Mouse (Mus musculus) thymus, adult 2 months (tissue): Measurements from ENCODE around the gene Faah.

Source experiments
- CTCF ChIP-seq: fragments of 200-500 bp; IDR thresholded peaks from 2 replicates; pipeline ENCODE4 v1.5.1; 2012; ENCODE audit warnings: mild to moderate bottlenecking, control low read depth, low read length, moderate library complexity, borderline replicate concordance; ENCODE audit not compliant: control insufficient read depth, poor library complexity, insufficient read depth; ENCODE audit errors: extremely low read depth
- POLR2A ChIP-seq: fragments of 200-500 bp; IDR thresholded peaks from 2 replicates; pipeline ENCODE4 v1.6.1; 2012; ENCODE audit warnings: mild to moderate bottlenecking, low read length, control low read depth, moderate library complexity; ENCODE audit not compliant: control insufficient read depth, poor library complexity, insufficient read depth; ENCODE audit errors: extremely low read depth

GRCm38 (mm10) chr4:116015502-116015901, 2.2 kb downstream of the Faah start:
- TF ChIP-seq POLR2A (no peak), CTCF (no peak)
